32 mouse cellular contexts compared by ENCODE assay signal in genomic region chr7:125562413-125562812, GRCm38 (mm10). TPM values are rescaled to one million over a fixed set of nuclear protein-coding genes. Genes with fewer than 3 reads are reported as not detected.
DNase-seq lines count a peak whose midpoint lies in the region; ATAC-seq and TF ChIP-seq lines count a peak whose summit lies in the region.
"Had no signal": no experiment of that assay in that cellular context is flagged by ENCODE, and none has a peak within 500 bp of the region (broad histone marks: within the 10 kb centered on the region; RNA-seq: fewer than 3 reads in every experiment).

No protein-coding gene starts in this region.

- no peak overlapping the region for H3K27ac ChIP-seq in kidney, embryonic 16.5 days (ENCODE audit: low read length)
- H3K27ac ChIP-seq in embryonic facial prominence, embryonic 11.5 days (replicated peaks; ENCODE audit: low read depth, low read length): no peak overlapping the region
- H3K27ac ChIP-seq in small intestine, adult 2 months (ENCODE audit: insufficient read depth, low read depth, low read length): peak overlapping the region; percentile 85; the same call in 1 of the 2 replicates
- H3K27ac ChIP-seq in midbrain, embryonic 10.5 days (replicated peaks): no peak overlapping the region
- H3K27ac ChIP-seq: embryonic facial prominence, embryonic 12.5 days; intestine, embryonic 15.5 days; limb, embryonic 13.5 days; lung, embryonic 15.5 days; neural tube, embryonic 12.5 days had no signal

- ATAC-seq in kidney, embryonic 16.5 days (ENCODE audit: low FRiP score, low TSS enrichment): no peak
- no peak for ATAC-seq in embryonic facial prominence, embryonic 11.5 days (replicated peaks; ENCODE audit: insufficient number of reproducible peaks, low FRiP score, low TSS enrichment, low read depth)
- ATAC-seq: forebrain, embryonic 16.5 days; hindbrain, embryonic 16.5 days; midbrain, embryonic 16.5 days had no signal

- no peak overlapping the region for H3K4me2 ChIP-seq in kidney, embryonic 16.5 days (replicated peaks; ENCODE audit: low read depth, low read length)
- H3K4me2 ChIP-seq in embryonic facial prominence, embryonic 11.5 days (ENCODE audit: low read depth, low read length): no peak overlapping the region
- H3K4me2 ChIP-seq: embryonic facial prominence, embryonic 12.5 days; intestine, embryonic 15.5 days; limb, embryonic 13.5 days; liver, embryonic 11.5 days; lung, embryonic 15.5 days; neural tube, embryonic 12.5 days had no signal

- no peaks in the 10 kb centered on the region for H3K27me3 ChIP-seq in kidney, embryonic 16.5 days (ENCODE audit: insufficient read depth, low read length)
- no peaks in the 10 kb centered on the region for H3K27me3 ChIP-seq in embryonic facial prominence, embryonic 11.5 days (ENCODE audit: control insufficient read depth, insufficient read depth, low read length)
- H3K27me3 ChIP-seq in small intestine, adult 2 months (ENCODE audit: control insufficient read depth, insufficient read depth, low read length): no peaks in the 10 kb centered on the region
- H3K27me3 ChIP-seq in midbrain, embryonic 10.5 days (ENCODE audit: low read depth, poor library complexity, severe bottlenecking): no peaks in the 10 kb centered on the region
- H3K27me3 ChIP-seq: embryonic facial prominence, embryonic 12.5 days; intestine, embryonic 15.5 days; limb, embryonic 13.5 days; lung, embryonic 15.5 days; neural tube, embryonic 12.5 days had no signal

- WGBS in kidney, embryonic 16.5 days: 70% methylated on average over 4 of the region's 4 CpGs
- WGBS in embryonic facial prominence, embryonic 11.5 days: 54% methylated on average over 4 of the region's 4 CpGs
- WGBS in small intestine, adult 2 months: 76% methylated on average over 4 of the region's 4 CpGs
- WGBS in midbrain, embryonic 10.5 days: 71% methylated on average over 4 of the region's 4 CpGs

- no peaks in the 10 kb centered on the region for H3K9me3 ChIP-seq in kidney, embryonic 16.5 days (ENCODE audit: low read length)
- H3K9me3 ChIP-seq in embryonic facial prominence, embryonic 11.5 days (replicated peaks; ENCODE audit: control insufficient read depth, low read length): no peaks in the 10 kb centered on the region
- no peaks in the 10 kb centered on the region for H3K9me3 ChIP-seq in midbrain, embryonic 10.5 days (replicated peaks)
- H3K9me3 ChIP-seq: embryonic facial prominence, embryonic 12.5 days; G1E; intestine, embryonic 15.5 days; limb, embryonic 13.5 days; lung, embryonic 15.5 days; neural tube, embryonic 12.5 days had no signal

- H3K4me3 ChIP-seq in kidney, embryonic 16.5 days (ENCODE audit: low read length): no peak overlapping the region
- H3K4me3 ChIP-seq in embryonic facial prominence, embryonic 11.5 days (ENCODE audit: low read depth, low read length): no peak overlapping the region
- no peak overlapping the region for H3K4me3 ChIP-seq in small intestine, adult 2 months (ENCODE audit: low read depth, low read length)
- no peak overlapping the region for H3K4me3 ChIP-seq in midbrain, embryonic 10.5 days
- H3K4me3 ChIP-seq: embryonic facial prominence, embryonic 12.5 days; erythroblast, embryonic 14.5 days; intestine, embryonic 15.5 days; limb, embryonic 13.5 days; lung, embryonic 15.5 days; myocyte; neural tube, embryonic 12.5 days had no signal

- TF ChIP-seq POLR2A in small intestine, adult 2 months (IDR thresholded peaks at IDR 0.05; ENCODE audit: low read depth, low read length): no peak

- DNase-seq in adrenal gland, postnatal 14 days: peak; percentile 5
- DNase-seq in adrenal gland, postnatal 4 days (ENCODE audit: low spot score in 2 of 2): no peak
- peak; percentile 14 for DNase-seq in kidney, postnatal 10 days
- DNase-seq in embryonic facial prominence, embryonic 11.5 days (ENCODE audit: low spot score): peak; percentile 43
- no peak for DNase-seq in midbrain, embryonic 10.5 days (ENCODE audit: low spot score)
- no peak for DNase-seq in yolk sac, embryonic 10.5 days (ENCODE audit: low spot score)
- DNase-seq: adrenal gland, postnatal 36 days; cerebellum, adult 2 months; cerebellum, postnatal 25 days; gastrocnemius, postnatal 10 days; heart, postnatal 14 days; kidney, adult 2 months; kidney, postnatal 14 days; lung, postnatal 36 days; right cerebral cortex, adult 18-20 months; thymus, adult 2 months; thymus, postnatal 36 days had no signal

- H3K9ac ChIP-seq in kidney, embryonic 16.5 days (replicated peaks; ENCODE audit: low read length): no peak overlapping the region
- H3K9ac ChIP-seq in embryonic facial prominence, embryonic 11.5 days (replicated peaks; ENCODE audit: low read length): no peak overlapping the region
- H3K9ac ChIP-seq: embryonic facial prominence, embryonic 12.5 days; intestine, embryonic 15.5 days; limb, embryonic 13.5 days; lung, embryonic 15.5 days; neural tube, embryonic 12.5 days had no signal

- H3K4me1 ChIP-seq in kidney, embryonic 16.5 days (ENCODE audit: insufficient read depth, low read length): peaks cover 27% of the 10 kb centered on the region; the same call in 1 of the 2 replicates
- no peaks in the 10 kb centered on the region for H3K4me1 ChIP-seq in embryonic facial prominence, embryonic 11.5 days (ENCODE audit: control insufficient read depth, insufficient read depth, low read length)
- H3K4me1 ChIP-seq in small intestine, adult 2 months (ENCODE audit: control insufficient read depth, insufficient read depth, insufficient read length, low read length): peaks cover 42% of the 10 kb centered on the region
- peaks cover 34% of the 10 kb centered on the region for H3K4me1 ChIP-seq in midbrain, embryonic 10.5 days

- TF ChIP-seq CTCF in small intestine, adult 2 months (IDR thresholded peaks at IDR 0.05; ENCODE audit: extremely low read depth, insufficient read length, insufficient replicate concordance, low read depth, low read length): no peak

- 0 out of 2 replicates have a peak, but pooled peaks cover 2% of the 10 kb centered on the region for H3K36me3 ChIP-seq in kidney, embryonic 16.5 days (ENCODE audit: insufficient read depth, low read length)
- H3K36me3 ChIP-seq in embryonic facial prominence, embryonic 11.5 days (replicated peaks; ENCODE audit: control insufficient read depth, insufficient read depth, low read depth, low read length): no peaks in the 10 kb centered on the region
- H3K36me3 ChIP-seq in small intestine, adult 2 months (ENCODE audit: control insufficient read depth, insufficient read depth, low read length): peaks cover 36% of the 10 kb centered on the region
- H3K36me3 ChIP-seq in midbrain, embryonic 10.5 days: no peaks in the 10 kb centered on the region
- H3K36me3 ChIP-seq: embryonic facial prominence, embryonic 12.5 days; intestine, embryonic 15.5 days; limb, embryonic 13.5 days; neural tube, embryonic 12.5 days had no signal

RNA-seq across cellular contexts. Expression of gene Il4ra, which starts 10.5 kb away (rescaled TPM):
- total RNA-seq in adrenal gland, postnatal 14 days (2021): 51.5 and 62.0 TPM in 2 replicates
- 10 to 100 TPM; 84.9 TPM for total RNA-seq in adrenal gland, postnatal 4 days (2021)
- polyA plus RNA-seq in kidney, embryonic 16.5 days (2015; fragmentation: Nextera tagmentation; extraction: Ambion mirVana): 11.5 and 13.1 TPM in 2 replicates
- polyA plus RNA-seq in embryonic facial prominence, embryonic 11.5 days (2014; fragmentation: Nextera tagmentation; extraction: Ambion mirVana): 1.8 and 2.0 TPM in 2 replicates
- 31.8 and 51.7 TPM in 2 replicates for polyA plus RNA-seq in small intestine, adult 2 months (2012; rRNA removed)
- 5.5 and 6.9 TPM in 2 replicates for polyA plus RNA-seq in midbrain, embryonic 10.5 days (2016; fragmentation: Nextera tagmentation; extraction: Ambion mirVana)

RNA-seq across cellular contexts. Expression of gene Il21r, which starts 40.8 kb away (rescaled TPM):
- 0.63 and 8.8 TPM in 2 replicates for total RNA-seq in adrenal gland, postnatal 14 days (2021)
- under 1 TPM; 0.76 TPM for total RNA-seq in adrenal gland, postnatal 4 days (2021)
- 0.34 and 0.35 TPM in 2 replicates for polyA plus RNA-seq in kidney, embryonic 16.5 days (2015; fragmentation: Nextera tagmentation; extraction: Ambion mirVana)
- 0.11 and 0.20 TPM in 2 replicates for polyA plus RNA-seq in embryonic facial prominence, embryonic 11.5 days (2014; fragmentation: Nextera tagmentation; extraction: Ambion mirVana)
- polyA plus RNA-seq in small intestine, adult 2 months (2012; rRNA removed): 9.4 and 13.4 TPM in 2 replicates
- 0.53 and 0.58 TPM in 2 replicates for polyA plus RNA-seq in midbrain, embryonic 10.5 days (2016; fragmentation: Nextera tagmentation; extraction: Ambion mirVana)
- polyA plus RNA-seq: heart, embryonic 14.5 days had no signal

Comparison
In these comparisons a context has a peak if more than half of its experiments do, and no peak if none do; other contexts are left out.
1. DNase-seq: peak in adrenal gland, postnatal 14 days (single experiment), kidney, postnatal 10 days (single experiment) and embryonic facial prominence, embryonic 11.5 days (single experiment); none in adrenal gland, postnatal 4 days (0 of 2), midbrain, embryonic 10.5 days (single experiment) and yolk sac, embryonic 10.5 days (single experiment).